Mouse (Mus musculus): ENCODE data around the gene Jagn1.
A peak's percentile ranks its signal among the peaks of the same experiment; 100 is the strongest.

Gene Jagn1

DNA sequence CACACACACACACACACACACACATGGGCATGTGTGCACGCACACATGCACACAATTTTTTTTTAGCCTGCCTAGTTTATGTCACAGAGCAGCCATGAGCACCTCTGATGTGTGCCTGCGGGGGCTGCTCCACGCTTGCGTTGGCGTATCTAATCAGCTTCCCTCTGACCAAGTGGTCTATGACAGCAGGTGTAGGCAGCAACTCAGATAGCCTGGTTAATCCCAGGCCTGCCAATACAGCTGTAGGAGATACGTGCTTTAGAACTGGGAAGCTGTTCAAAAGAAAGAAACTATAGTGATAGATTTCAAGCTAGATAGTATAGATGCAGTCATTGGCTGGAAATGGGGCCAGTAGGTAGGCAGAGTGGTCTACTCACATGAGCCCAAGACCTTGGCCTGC is 31.3 kb downstream of the Jagn1 start:
- no peak for DNase-seq (ENCODE audit: low spot score)

DNA sequence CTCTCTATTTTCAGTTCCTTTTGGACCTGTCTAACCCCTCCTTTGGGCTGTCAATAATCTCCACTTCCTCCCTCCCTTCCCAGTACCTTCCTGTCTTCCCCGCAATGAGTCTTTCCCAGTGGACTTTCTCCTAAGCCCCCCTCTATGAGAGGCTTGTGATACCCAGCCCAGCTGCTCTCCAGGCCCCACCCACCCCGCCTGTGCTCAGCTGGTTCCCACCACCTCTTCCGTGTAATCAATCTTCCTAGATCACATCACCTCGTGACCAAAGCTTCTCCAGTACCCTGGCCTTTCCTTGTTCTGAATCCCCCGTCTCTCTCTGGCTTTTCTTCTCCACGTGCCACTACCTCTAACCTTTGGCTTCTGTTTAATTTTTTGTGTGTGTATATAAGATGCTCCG is 35.0 kb downstream of the Jagn1 start:
- DNase-seq (ENCODE audit: low spot score): no peak

- no peak for DNase-seq (ENCODE audit: low spot score)
Observed at GRCm38 (mm10) chr6:113478906-113479305, 36.5 kb downstream of the Jagn1 start.

- DNase-seq (ENCODE audit: low spot score): peak; percentile 86
Observed at GRCm38 (mm10) chr6:113480555-113481373, 38.4 kb downstream of the Jagn1 start.

- DNase-seq (ENCODE audit: low spot score): no peak
Observed at GRCm38 (mm10) chr6:113482477-113483099, 40.2 kb downstream of the Jagn1 start.

DNA sequence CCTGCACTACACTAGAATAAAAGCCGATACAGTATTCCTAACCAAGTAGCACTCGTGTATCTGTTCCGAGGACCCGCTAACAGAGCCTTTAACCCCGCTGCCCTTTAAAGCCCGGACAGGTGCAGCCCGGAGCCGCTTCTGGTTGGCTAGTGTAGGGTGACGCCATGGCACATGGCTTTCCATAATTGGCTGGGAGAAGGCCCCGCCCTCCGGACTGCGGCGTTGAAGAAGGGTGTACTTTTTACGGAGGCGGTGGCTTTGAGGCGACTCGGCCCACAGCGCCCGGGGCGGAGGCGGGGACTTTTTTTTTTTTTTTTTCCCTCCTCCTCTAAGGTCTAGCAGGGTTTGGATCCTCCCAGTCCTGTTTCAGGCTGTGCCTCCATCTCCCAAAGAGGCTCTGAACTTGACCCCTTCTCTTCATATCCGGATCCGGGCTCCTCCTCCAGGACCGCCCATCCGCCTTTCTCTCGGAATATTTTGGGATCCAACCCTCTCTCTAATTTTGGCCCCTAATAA is 40.8 kb downstream of the Jagn1 start, which contains the start of gene Creld1:
Gene Creld1 (plus strand): TSS at position 198 of the 516 bp plus-strand sequence.
- DNase-seq (ENCODE audit: low spot score): peak; percentile 96

GRCm38 (mm10) chr6:113483729-113484128 is 41.4 kb downstream of the Jagn1 start:
- DNase-seq (ENCODE audit: low spot score): no peak

DNA sequence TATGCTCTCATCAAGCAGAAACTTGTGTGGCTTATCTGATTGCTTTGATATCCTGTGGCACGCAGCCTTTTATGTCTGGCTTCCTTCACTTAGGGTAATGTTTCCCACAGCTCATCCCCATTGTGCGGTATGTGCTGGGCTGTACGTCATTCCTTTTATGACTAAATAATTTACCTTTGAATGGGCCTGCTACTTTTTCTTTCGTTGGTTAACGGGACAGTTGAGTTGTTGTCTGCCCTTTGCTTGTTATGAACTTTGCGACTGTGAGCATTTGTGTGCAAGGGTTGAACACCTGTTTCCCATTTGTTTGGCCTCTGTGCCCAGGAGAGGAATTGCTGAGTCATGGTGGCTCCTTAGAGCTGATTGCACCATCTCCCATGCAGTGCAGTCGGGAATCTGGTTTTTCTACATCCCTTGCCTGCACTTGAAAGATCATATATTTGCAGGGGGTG is 44.8 kb downstream of the Jagn1 start:
- peak; percentile 62 for DNase-seq (ENCODE audit: low spot score)

DNA sequence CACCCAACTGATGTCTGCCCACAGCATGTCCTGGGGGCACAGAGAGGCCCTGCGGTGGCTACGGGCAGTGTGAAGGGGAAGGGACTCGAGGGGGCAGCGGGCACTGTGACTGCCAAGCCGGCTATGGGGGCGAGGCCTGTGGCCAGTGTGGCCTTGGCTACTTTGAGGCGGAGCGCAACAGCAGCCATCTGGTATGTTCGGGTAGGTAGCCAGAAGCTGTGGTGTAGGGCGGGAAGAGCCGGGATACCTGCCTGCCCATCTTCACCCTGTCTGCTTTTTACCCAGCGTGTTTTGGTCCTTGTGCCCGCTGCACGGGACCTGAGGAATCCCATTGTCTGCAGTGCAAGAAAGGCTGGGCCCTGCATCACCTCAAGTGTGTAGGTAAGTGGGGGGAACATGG is 47.0 kb downstream of the Jagn1 start:
- DNase-seq (ENCODE audit: low spot score): no peak

DNA sequence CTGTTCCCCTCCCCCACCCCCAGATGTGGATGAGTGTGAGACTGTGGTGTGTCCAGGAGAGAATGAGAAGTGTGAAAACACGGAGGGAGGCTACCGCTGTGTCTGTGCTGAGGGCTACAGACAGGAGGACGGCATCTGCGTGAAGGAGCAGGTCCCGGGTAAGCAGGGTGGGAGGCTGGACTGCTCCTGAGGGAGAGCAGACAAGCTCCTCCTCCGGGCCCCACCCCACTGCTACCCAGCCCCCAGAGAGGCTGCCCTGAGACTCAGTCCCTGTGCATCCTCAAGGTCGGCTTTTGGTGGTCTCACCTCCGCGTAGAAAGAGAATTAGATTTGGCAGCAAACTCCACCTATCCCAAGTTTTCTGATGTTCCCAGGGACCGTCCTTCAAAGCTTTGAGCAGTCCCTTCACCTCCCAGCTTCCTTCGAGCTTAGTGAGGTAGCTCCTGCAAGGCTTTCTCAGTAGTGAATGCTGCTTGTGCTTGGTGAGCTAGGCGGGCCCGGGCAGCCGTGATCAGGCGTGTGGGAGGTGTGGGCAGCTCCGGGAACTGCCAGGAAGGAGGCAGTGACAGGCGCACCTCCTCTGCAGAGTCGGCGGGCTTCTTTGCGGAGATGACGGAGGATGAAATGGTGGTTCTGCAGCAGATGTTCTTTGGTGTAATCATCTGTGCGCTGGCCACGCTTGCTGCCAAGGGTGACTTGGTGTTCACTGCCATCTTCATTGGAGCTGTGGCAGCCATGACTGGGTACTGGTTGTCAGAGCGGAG is 49.9 kb downstream of the Jagn1 start:
- DNase-seq (ENCODE audit: low spot score): no peak

GRCm38 (mm10) chr6:113494258-113494788 is 52.0 kb downstream of the Jagn1 start:
- DNase-seq (ENCODE audit: low spot score): peak; percentile 87

DNA sequence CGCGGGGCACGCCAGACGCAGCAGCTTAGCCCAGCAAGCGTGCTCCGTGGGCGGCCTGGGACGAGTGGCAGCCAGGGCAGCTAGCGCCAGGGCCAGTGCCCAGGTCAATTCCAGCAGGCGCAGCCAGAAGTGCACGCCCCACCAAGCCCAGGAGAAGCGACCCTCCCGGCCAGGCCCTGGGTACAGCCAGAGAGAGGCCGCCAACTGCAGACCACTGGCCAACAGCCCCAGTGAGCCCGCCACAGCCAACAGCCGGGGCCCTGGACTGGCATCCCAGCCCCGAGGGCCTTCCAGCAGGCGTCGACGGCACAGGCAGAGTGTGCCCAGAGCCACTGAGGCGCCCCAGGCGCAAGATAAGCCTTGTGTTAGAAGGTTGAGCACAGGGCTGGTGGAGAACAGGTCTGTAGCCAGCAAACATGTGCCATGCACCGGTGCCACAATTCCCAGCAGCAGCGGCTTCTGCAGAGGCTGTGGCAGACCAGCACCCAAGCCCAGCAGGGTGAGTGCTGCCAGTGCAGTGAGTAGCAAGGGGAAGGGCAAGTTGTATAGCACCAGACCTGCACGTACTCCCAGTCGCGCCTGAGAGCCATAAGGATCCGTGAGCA is 52.8 kb downstream of the Jagn1 start:
- no peak for DNase-seq (ENCODE audit: low spot score)
